Mouse (Mus musculus) adrenal gland, postnatal 14 days (tissue): ENCODE measurements around the gene Zfp13. TPM values are rescaled to one million over a fixed set of nuclear protein-coding genes. Genes with fewer than 3 reads are reported as not detected.
"Not testable (repeated sequence)": the region's sequence is repeated elsewhere in the genome, so short reads cannot be mapped to it uniquely, and the experiment has no call there.

Experiments used
- DNase-seq: peaks from one replicate; pipeline ENCODE4 v3.0.0; 2021; ENCODE audit warnings: mixed read lengths
- long read RNA-seq, 2 experiments: library from polyadenylated mRNA; stranded (forward); transcript quantifications; one replicate each; pipeline ENCODE4 v2.0.0; 2021
- total RNA-seq: library from RNA; stranded (reverse); gene quantifications from 2 replicates; pipeline ENCODE4 v1.2.3, GENCODE M21; 2021

Gene Zfp13
- 8.5 and 14.6 TPM in 2 replicates for total RNA-seq
- long read RNA-seq, experiment 1, transcript Zfp13-202 (6 exons, 2,104 nt), result major isoform, 7 of 19 reads
- long read RNA-seq, experiment 1, partial matches to known transcripts, result 1 of 19 reads
- long read RNA-seq, experiment 1, other reads (novel, unspliced or antisense), result 11 of 19 reads
- long read RNA-seq, experiment 2, transcript Zfp13-202 (6 exons, 2,104 nt), result major isoform, 7 of 11 reads
- long read RNA-seq, experiment 2, partial matches to known transcripts, result 1 of 11 reads
- long read RNA-seq, experiment 2, other reads (novel, unspliced or antisense), result 3 of 11 reads

DNA sequence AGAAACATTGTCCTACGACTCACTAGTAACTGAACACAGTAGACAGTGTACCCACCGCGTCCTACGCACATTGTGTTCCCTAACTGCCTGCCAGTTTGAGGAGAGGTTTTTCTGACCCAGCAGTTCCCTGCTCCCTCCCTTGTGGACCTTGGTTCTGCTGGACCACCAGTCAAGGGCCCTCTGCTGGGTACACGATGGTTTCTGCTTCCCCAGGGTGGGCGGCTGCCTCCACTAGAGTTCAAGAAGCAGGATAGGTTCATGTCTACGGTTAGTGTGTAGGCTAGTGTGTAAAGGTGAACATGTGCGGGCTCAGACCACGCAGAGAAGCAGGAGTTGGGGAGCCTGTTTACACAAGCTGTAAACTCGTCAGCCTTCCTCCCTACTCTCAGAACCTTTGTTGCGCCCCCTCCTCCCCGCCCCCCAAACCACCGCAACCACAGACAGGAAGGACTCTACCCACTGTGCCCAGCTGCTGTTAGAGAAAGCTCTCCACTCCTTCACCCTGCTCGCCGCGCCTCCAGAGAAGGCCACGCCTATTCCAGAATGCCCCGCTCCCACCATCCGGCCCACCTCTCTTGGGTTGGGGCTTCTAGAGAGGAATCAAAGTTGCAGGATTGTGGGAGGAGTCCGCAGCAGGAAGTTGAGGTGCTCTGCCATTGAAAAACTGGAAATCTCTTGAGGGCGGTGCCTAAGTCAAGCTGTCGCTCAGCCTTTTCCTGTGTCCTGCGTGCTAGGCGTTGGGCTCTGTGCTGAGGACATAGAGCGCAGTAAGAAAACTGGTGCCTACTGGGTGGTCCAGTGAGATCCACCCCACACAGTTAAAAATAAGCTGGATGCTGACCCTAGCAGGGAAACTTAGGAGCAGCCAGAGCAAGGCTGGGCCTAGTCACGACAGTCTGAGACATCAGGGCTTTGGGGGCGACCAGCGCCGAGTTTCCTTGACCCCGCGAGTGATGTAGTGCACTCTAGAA lies at the start of gene Zfp13:
Gene Zfp13, minus strand, starts transcription at position 906 of the 971 bp plus-strand sequence.
- DNase-seq, result peak; percentile 94

GRCm38 (mm10) chr17:23645894-23646293 lies 46.6 kb upstream of the Zfp13 start:
- DNase-seq, result no peak

DNA sequence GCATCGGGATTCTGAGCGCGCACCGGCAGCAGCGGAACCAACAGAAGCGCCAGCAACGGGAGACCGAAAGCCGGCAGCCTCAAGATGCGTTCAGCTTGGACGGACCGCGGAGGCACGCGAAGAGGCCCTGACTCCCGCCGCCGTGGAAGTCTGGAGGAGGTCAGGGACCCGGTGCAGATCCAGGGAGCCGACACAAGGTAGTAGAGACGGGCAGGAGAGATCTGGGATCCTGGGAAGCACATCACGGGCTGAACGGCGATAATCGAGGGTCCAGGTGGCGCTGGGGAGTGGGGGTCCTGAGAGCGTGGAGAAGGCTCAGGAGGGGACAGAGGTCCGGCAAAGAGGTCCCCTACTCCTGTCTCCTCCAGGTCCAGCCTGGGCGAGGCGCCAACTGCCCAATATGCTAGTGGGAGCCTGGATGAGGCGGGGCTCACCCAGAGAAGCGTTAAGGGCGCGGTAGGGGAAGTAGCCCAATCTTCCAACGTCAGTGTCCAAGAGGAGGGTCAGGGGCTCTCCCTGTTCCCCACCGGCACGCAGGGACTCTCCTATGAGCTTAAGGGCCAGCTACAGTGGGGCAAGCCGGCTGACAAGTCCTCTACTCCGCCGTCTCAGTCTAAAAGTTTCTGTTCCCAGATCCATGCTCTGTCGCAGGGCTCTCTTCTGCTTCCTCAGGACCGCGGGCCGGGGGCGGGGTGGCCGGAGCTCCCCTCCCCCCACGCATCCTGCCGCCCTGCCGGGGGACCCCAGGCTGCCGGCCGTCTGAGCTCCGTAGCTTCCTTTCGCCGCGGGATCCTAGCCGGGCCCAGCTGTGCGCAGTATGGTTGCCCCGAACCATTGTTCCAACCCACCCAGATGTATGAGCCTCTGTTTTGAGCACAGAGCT lies 45.6 kb upstream of the Zfp13 start, which contains the start of gene Mmp25:
Gene Mmp25, minus strand, starts transcription at position 665 of the 883 bp plus-strand sequence.
- DNase-seq, result peak; percentile 34

- DNase-seq, result no peak
These were observed 32.0 kb upstream of the Zfp13 start for GRCm38 (mm10) chr17:23631241-23631640.

- peak; percentile 92 for DNase-seq
These were observed 31.1 kb upstream of the Zfp13 start for GRCm38 (mm10) chr17:23630195-23631020.

DNA sequence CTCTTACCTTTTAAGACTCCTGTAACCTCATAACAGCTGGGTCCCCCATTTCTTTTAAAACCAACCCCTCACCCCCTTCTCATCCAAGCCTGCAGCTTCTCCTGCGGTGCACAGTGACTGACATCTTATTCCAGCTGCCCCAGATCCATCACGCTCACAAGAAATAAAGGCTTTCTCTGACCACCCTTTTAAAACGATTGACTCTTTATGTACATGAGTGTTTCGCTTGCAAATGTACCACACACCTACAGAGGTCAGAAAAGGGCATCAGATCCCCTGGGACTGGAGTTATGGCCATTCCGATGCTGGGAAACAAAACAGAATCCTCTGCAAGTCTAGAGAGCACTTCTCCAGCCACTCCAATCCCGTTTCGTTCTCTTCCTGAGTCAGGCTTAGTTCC lies 28.5 kb upstream of the Zfp13 start:
- DNase-seq, result no peak

GRCm38 (mm10) chr17:23620351-23620750 lies 21.1 kb upstream of the Zfp13 start:
- no peak for DNase-seq

GRCm38 (mm10) chr17:23617087-23617486 lies 17.8 kb upstream of the Zfp13 start:
- DNase-seq, result no peak

GRCm38 (mm10) chr17:23610361-23610800 lies 11.1 kb upstream of the Zfp13 start:
- peak; percentile 69 for DNase-seq

GRCm38 (mm10) chr17:23609612-23610011 lies 10.3 kb upstream of the Zfp13 start:
- no peak for DNase-seq

- no peak for DNase-seq
These were observed 5.9 kb upstream of the Zfp13 start for GRCm38 (mm10) chr17:23605220-23605619.

DNA sequence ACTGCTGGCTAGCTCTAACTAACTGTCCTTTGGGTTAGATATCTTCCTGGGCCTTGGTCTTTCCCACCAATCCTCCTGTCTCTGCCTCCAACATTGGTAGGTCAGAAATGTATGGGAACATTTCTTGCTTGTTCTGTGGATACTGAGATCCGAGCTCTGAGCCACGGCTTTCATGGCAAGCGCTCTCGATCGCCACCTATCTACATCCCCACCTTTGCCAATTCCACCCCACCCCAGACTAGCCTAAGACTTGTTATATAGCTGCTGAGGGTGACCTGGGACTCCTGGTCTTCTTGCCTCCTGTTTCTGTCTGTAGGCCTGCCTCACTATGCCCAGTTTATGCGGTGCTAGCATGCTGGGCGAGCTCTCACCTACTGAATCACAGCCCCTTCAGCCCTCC lies 5.1 kb upstream of the Zfp13 start:
- DNase-seq, result no peak

GRCm38 (mm10) chr17:23603542-23603941 lies 4.3 kb upstream of the Zfp13 start:
- DNase-seq, result peak; percentile 39

DNA sequence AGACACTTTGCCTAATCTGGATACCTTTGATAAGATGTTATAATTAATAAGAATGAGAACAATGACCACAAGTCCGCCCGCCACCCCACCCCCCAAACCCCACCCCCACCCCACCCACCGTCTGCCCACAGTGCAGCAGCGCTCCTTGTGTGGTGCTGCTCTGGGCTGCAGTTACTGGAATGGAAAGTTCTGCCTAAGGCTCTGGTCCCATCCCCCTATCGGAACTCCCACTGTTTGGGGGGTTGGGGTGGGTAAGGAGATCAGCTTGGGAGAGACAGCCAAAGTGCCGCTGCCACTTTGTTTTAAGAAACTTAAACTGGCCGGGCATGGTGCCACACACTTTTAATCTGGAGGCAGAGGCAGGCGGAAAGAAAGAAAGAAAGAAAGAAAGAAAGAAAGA lies 3.8 kb upstream of the Zfp13 start:
- DNase-seq, result no peak

DNA sequence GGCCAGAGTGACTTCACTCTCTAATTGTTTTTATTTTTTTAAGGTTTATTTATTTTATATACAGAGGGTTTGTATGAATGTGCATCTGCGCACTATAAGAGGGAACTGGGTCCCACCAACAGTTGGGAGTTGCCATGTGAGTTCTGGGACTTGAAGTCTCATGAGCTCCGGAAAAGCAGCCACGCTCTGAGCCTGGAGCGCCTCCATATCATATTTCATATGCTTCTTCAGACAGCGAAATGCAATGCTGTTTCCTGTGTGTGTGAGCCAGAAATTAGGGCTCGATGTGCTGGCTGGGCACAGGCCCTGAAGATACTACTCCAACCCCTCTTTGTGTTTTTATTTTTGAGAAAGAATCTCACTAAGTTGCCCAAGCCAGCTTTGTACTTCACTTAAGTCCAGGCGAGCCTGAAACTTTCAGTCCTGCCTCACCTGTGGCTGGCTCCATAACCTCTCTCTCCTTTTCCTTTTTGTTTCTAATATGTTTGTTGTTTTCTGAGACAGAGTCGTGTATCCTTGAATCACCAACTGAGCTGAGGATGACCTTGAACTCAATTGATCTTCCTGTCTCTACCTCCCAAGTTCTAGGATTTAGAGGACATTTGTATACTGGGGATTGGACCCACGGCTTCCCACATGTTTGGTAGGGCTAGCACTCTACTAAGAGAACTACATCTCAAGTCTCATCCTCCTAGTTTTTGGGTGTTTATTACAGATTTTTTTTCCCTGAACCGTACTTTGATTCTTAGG lies 2.7 kb upstream of the Zfp13 start:
- no peak for DNase-seq

- DNase-seq, result no peak
These were observed 1.6 kb upstream of the Zfp13 start, which contains the start of gene Zscan10 for GRCm38 (mm10) chr17:23600641-23601622. TSS of gene Zscan10 (plus strand) at chr17:23600856.

GRCm38 (mm10) chr17:23599605-23600063 lies 347 bp upstream of the Zfp13 start:
- no peak for DNase-seq

GRCm38 (mm10) chr17:23595139-23595538 lies 4.1 kb downstream of the Zfp13 start:
- DNase-seq, result not testable (repeated sequence)

- no peak for DNase-seq
These were observed 6.4 kb downstream of the Zfp13 start for GRCm38 (mm10) chr17:23592926-23593300.
